Mouse (Mus musculus): ENCODE measurements around the gene Dhx9.

DNA sequence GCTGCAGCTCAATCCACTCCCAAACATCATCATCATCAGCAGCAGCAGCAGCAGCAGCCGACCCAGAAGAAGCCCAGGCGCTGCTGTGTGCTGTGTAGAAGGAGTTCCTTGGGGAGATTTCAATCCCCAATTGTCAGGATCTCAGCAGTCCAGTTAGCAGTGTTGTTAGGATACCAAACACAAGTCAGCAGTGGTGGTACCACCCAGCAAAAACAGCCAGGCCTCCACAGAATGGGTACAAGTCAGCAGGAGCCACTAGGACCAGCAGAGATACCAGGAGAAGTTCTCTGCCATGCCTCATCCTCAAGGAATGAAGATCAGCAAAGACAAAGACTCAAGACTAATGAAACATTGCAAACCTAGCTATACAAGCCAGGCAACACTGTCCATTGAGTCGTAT is 45.8 kb downstream of the Dhx9 start:
- TF ChIP-seq CTCF (IDR thresholded peaks at IDR 0.05; ENCODE audit: control insufficient read depth, insufficient read depth, insufficient replicate concordance, low read depth, low read length) (no peak), POLR2A (IDR thresholded peaks at IDR 0.05; ENCODE audit: control insufficient read depth, low read depth, low read length) (no peak)

All from testis, adult 2 months (tissue).